Mouse (Mus musculus) heart, postnatal 4 days (tissue): ENCODE measurements around the gene Gm49673. TPM values are rescaled to one million over a fixed set of nuclear protein-coding genes. Genes with fewer than 3 reads are reported as not detected.
"Not testable (repeated sequence)": the region's sequence is repeated elsewhere in the genome, so short reads cannot be mapped to it uniquely, and the experiment has no call there.

Source experiments
- DNase-seq: peaks from one replicate; pipeline ENCODE4 v3.0.0; 2021
- total RNA-seq, 2 experiments: library from RNA; stranded (reverse); gene quantifications; 2 replicates each; pipeline ENCODE4 v1.2.3; 2021

Gm49673 gene
- total RNA-seq, 2 experiments from 2014 or later, result 0.12 TPM; not detected in 1

GRCm38 (mm10) chr17:8130849-8131248 is 16.7 kb downstream of the Gm49673 start:
- not testable (repeated sequence) for DNase-seq

- DNase-seq, result not testable (repeated sequence)
These were observed 18.0 kb downstream of the Gm49673 start for GRCm38 (mm10) chr17:8129578-8129977.

- DNase-seq, result not testable (repeated sequence)
These were observed 19.1 kb downstream of the Gm49673 start for GRCm38 (mm10) chr17:8128326-8128993.

- not testable (repeated sequence) for DNase-seq
These were observed 23.0 kb downstream of the Gm49673 start for GRCm38 (mm10) chr17:8124586-8124985.

- not testable (repeated sequence) for DNase-seq
These were observed 24.6 kb downstream of the Gm49673 start for GRCm38 (mm10) chr17:8122974-8123373.

- not testable (repeated sequence) for DNase-seq
These were observed 30.7 kb downstream of the Gm49673 start for GRCm38 (mm10) chr17:8116928-8117327.

GRCm38 (mm10) chr17:8116378-8116777 is 31.2 kb downstream of the Gm49673 start:
- not testable (repeated sequence) for DNase-seq

- not testable (repeated sequence) for DNase-seq
These were observed 35.4 kb downstream of the Gm49673 start for GRCm38 (mm10) chr17:8112199-8112598.

- not testable (repeated sequence) for DNase-seq
These were observed 46.3 kb downstream of the Gm49673 start for GRCm38 (mm10) chr17:8101297-8101609.

- not testable (repeated sequence) for DNase-seq
These were observed 46.9 kb downstream of the Gm49673 start for GRCm38 (mm10) chr17:8100405-8101296.

GRCm38 (mm10) chr17:8096199-8096598 is 51.4 kb downstream of the Gm49673 start:
- not testable (repeated sequence) for DNase-seq

- DNase-seq, result not testable (repeated sequence)
These were observed 51.9 kb downstream of the Gm49673 start for GRCm38 (mm10) chr17:8095653-8096052.

GRCm38 (mm10) chr17:8092537-8093526 is 54.8 kb downstream of the Gm49673 start:
- DNase-seq, result not testable (repeated sequence)

GRCm38 (mm10) chr17:8091320-8091719 is 56.3 kb downstream of the Gm49673 start:
- not testable (repeated sequence) for DNase-seq

GRCm38 (mm10) chr17:8069847-8070246 is 77.7 kb downstream of the Gm49673 start:
- not testable (repeated sequence) for DNase-seq

GRCm38 (mm10) chr17:8056637-8057138 is 90.9 kb downstream of the Gm49673 start:
- DNase-seq, result not testable (repeated sequence)

- not testable (repeated sequence) for DNase-seq
These were observed 91.5 kb downstream of the Gm49673 start for GRCm38 (mm10) chr17:8055919-8056589.

- peak; percentile 89 for DNase-seq
These were observed 96.3 kb downstream of the Gm49673 start for GRCm38 (mm10) chr17:8051247-8051646.

- not testable (repeated sequence) for DNase-seq
These were observed 97.4 kb downstream of the Gm49673 start for GRCm38 (mm10) chr17:8050218-8050617.

- peak; percentile 76 for DNase-seq
These were observed 101.4 kb downstream of the Gm49673 start for GRCm38 (mm10) chr17:8046178-8046577.

- DNase-seq, result not testable (repeated sequence)
These were observed 106.4 kb downstream of the Gm49673 start for GRCm38 (mm10) chr17:8041197-8041596.
